Mouse (Mus musculus): ENCODE results near the gene Dcun1d4. TPM values are rescaled to one million over a fixed set of nuclear protein-coding genes. Genes with fewer than 3 reads are reported as not detected.

Dcun1d4 gene
- 53.0 and 59.4 TPM in 2 replicates for polyA plus RNA-seq (2015; fragmentation: Nextera tagmentation; extraction: Ambion mirVana)

DNA sequence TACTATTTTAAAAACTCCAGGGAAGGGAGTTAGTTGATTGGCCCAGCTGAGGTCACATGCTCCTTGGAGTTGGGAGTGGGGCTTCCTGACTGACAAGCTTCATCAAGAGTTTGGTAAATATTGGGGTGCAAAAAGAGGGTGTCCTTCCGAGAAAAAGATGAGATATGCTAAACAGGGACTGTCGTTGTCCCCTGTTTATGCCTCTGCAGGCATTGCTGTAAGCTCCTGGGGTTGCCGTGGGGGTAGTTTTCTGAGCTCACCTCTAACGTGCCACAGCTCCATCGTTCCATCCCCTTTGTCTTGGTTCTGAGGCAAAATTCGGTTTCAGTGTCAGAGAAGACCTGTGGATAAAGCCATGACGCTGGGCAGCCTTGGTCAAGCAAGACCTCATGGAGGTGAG, at the start of gene Dcun1d4:
TSS of gene Dcun1d4 (plus strand) at position 301 of the 400 bp plus-strand sequence.
- Histone ChIP-seq H3K27ac (no peak within 1 kb of the TSS), H3K27me3 (no peaks in the 10 kb centered on the region), H3K4me3 (no peak within 1 kb of the TSS), H3K9me3 (no peaks in the 10 kb centered on the region), H3K9ac (no peak within 1 kb of the TSS), H3K4me2 (no peak within 1 kb of the TSS), H3K36me3 (no peaks in the 10 kb centered on the region), H3K4me1 (replicated peaks) (peaks cover 13% of the 10 kb centered on the region)
- WGBS, result 81% methylated on average over 7 of the region's 7 CpGs
- no peak for ATAC-seq (ENCODE audit: low FRiP score)

- no peaks in the 10 kb centered on the region for H3K9me3 ChIP-seq
- peak overlapping the region; percentile 6; the same call in 1 of the 2 replicates for H3K4me2 ChIP-seq
- H3K4me3 ChIP-seq, result no peak overlapping the region
- 18% methylated on average over 14 of the region's 14 CpGs for WGBS
- H3K4me1 ChIP-seq (replicated peaks), result peaks cover 3% of the 10 kb centered on the region; the same call in 1 of the 2 replicates
- H3K9ac ChIP-seq, result peak overlapping the region; percentile 55; the same call in 1 of the 2 replicates
- ATAC-seq (ENCODE audit: low FRiP score), result peak; percentile 81
- no peaks in the 10 kb centered on the region for H3K27me3 ChIP-seq
- H3K36me3 ChIP-seq, result no peaks in the 10 kb centered on the region
- no peak overlapping the region for H3K27ac ChIP-seq
Observed at GRCm38 (mm10) chr5:73431581-73431980, 49.2 kb upstream of the Dcun1d4 start.

GRCm38 (mm10) chr5:73432805-73433204, 48.0 kb upstream of the Dcun1d4 start:
- no peaks in the 10 kb centered on the region for H3K36me3 ChIP-seq
- H3K9me3 ChIP-seq, result no peaks in the 10 kb centered on the region
- H3K27ac ChIP-seq, result no peak overlapping the region
- H3K4me1 ChIP-seq (replicated peaks), result peaks cover 4% of the 10 kb centered on the region; the same call in 1 of the 2 replicates
- no peak overlapping the region for H3K4me2 ChIP-seq
- H3K4me3 ChIP-seq, result no peak overlapping the region
- no peak for ATAC-seq (ENCODE audit: low FRiP score)
- no peaks in the 10 kb centered on the region for H3K27me3 ChIP-seq
- 89% methylated on average over 6 of the region's 6 CpGs for WGBS
- no peak overlapping the region for H3K9ac ChIP-seq

GRCm38 (mm10) chr5:73434764-73435163, 46.0 kb upstream of the Dcun1d4 start:
- Histone ChIP-seq H3K4me2 (no peak overlapping the region), H3K9me3 (no peaks in the 10 kb centered on the region), H3K36me3 (no peaks in the 10 kb centered on the region), H3K27ac (no peak overlapping the region), H3K4me1 (replicated peaks) (peaks cover 7% of the 10 kb centered on the region; the same call in 1 of the 2 replicates), H3K4me3 (no peak overlapping the region), H3K9ac (no peak overlapping the region), H3K27me3 (no peaks in the 10 kb centered on the region)
- no peak for ATAC-seq (ENCODE audit: low FRiP score)
- WGBS, result 78% methylated on average over 7 of the region's 7 CpGs

- H3K9ac ChIP-seq, result no peak overlapping the region
Observed at GRCm38 (mm10) chr5:73442176-73442575, 38.6 kb upstream of the Dcun1d4 start.

GRCm38 (mm10) chr5:73450276-73450675, 30.5 kb upstream of the Dcun1d4 start:
- H3K36me3 ChIP-seq, result no peaks in the 10 kb centered on the region
- WGBS, result 87% methylated on average over 1 of the region's 1 CpGs
- no peaks in the 10 kb centered on the region for H3K9me3 ChIP-seq
- no peaks in the 10 kb centered on the region for H3K27me3 ChIP-seq
- no peak for ATAC-seq (ENCODE audit: low FRiP score)
- H3K4me1 ChIP-seq (replicated peaks), result no peaks in the 10 kb centered on the region
- H3K27ac ChIP-seq, result no peak overlapping the region
- H3K9ac ChIP-seq, result no peak overlapping the region
- no peak overlapping the region for H3K4me3 ChIP-seq
- H3K4me2 ChIP-seq, result no peak overlapping the region

More at GRCm38 (mm10) chr5:73442176-73442575, 38.6 kb upstream of the Dcun1d4 start:
- WGBS, result 83% methylated on average over 9 of the region's 9 CpGs
- Histone ChIP-seq H3K4me1 (replicated peaks) (0 out of 2 replicates have a peak, but pooled peaks cover 6% of the 10 kb centered on the region), H3K36me3 (no peaks in the 10 kb centered on the region), H3K27ac (no peak overlapping the region), H3K4me2 (no peak overlapping the region), H3K9me3 (no peaks in the 10 kb centered on the region), H3K4me3 (no peak overlapping the region), H3K27me3 (no peaks in the 10 kb centered on the region)
- ATAC-seq (ENCODE audit: low FRiP score), result no peak

GRCm38 (mm10) chr5:73454502-73455306, 26.1 kb upstream of the Dcun1d4 start:
- Histone ChIP-seq H3K4me2 (no peak overlapping the region), H3K27ac (no peak overlapping the region), H3K9me3 (no peaks in the 10 kb centered on the region), H3K27me3 (no peaks in the 10 kb centered on the region), H3K9ac (no peak overlapping the region), H3K36me3 (no peaks in the 10 kb centered on the region), H3K4me3 (no peak overlapping the region), H3K4me1 (replicated peaks) (no peaks in the 10 kb centered on the region)
- 81% methylated on average over 2 of the region's 2 CpGs for WGBS
- ATAC-seq (ENCODE audit: low FRiP score), result no peak

- no peaks in the 10 kb centered on the region for H3K9me3 ChIP-seq
- ATAC-seq (ENCODE audit: low FRiP score), result no peak
- no peak overlapping the region for H3K9ac ChIP-seq
- no peak overlapping the region for H3K27ac ChIP-seq
- no peak overlapping the region for H3K4me3 ChIP-seq
- H3K36me3 ChIP-seq, result no peaks in the 10 kb centered on the region
- no peaks in the 10 kb centered on the region for H3K27me3 ChIP-seq
- H3K4me2 ChIP-seq, result no peak overlapping the region
- H3K4me1 ChIP-seq (replicated peaks), result no peaks in the 10 kb centered on the region
- WGBS, result 88% methylated on average over 5 of the region's 5 CpGs
Observed at GRCm38 (mm10) chr5:73455307-73455687, 25.5 kb upstream of the Dcun1d4 start.

- no peak overlapping the region for H3K4me2 ChIP-seq
- no peaks in the 10 kb centered on the region for H3K4me1 ChIP-seq (replicated peaks)
- WGBS, result 89% methylated on average over 16 of the region's 16 CpGs
Observed at GRCm38 (mm10) chr5:73468462-73469433, 12.1 kb upstream of the Dcun1d4 start.

DNA sequence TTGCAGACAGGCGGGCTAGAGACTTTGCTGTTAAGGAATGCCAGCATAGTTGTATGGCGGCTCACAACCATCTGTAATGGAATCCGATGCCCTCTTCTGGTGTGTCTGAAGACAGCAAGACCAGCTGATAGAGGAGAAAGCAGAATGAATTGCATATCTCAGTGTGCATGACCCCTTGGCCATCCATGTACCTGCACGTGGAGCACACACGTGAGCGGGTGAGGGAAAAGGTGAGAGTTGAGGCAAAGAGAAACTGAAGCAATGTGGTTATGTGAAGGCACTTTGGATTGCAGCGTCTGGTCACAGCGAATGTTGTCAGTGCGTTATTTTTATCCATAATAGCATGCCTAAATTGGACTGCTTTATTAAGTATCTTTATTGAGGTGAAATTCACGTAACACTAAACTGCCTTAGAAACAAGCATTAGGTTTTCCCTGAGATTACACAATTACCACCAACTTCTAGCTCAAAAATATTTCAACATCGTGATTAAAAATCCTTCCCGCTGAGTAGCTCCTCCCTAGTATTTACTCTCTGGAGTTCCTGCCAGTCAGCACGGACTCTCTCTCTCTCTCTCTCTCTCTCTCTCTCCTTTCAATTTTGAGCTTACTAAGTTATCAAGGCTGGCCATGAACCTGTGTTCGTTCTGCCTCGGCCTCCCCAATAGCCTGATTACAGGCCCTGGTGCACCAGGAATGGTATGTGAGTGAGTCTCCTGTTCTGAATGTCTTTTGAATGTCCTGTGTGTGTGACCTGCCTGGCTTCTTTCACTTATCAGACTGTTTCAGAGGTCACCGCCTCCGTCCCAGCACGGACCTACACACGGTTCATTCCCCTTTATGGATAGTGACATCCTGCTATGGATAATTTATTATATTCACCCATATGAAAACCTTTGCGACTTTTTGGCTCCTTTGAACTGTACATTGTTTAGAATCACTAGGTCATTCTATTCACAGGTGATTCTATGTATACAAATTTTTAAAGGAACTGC, 6.1 kb upstream of the Dcun1d4 start:
- 86% methylated on average over 20 of the region's 20 CpGs for WGBS
- Histone ChIP-seq H3K4me2 (no peak overlapping the region), H3K9me3 (no peaks in the 10 kb centered on the region), H3K4me1 (replicated peaks) (no peaks in the 10 kb centered on the region), H3K36me3 (no peaks in the 10 kb centered on the region), H3K27me3 (no peaks in the 10 kb centered on the region), H3K9ac (no peak overlapping the region), H3K27ac (no peak overlapping the region), H3K4me3 (no peak overlapping the region)
- ATAC-seq (ENCODE audit: low FRiP score), result no peak

More at GRCm38 (mm10) chr5:73468462-73469433, 12.1 kb upstream of the Dcun1d4 start:
- Histone ChIP-seq H3K9ac (no peak overlapping the region), H3K36me3 (no peaks in the 10 kb centered on the region), H3K27ac (no peak overlapping the region), H3K9me3 (no peaks in the 10 kb centered on the region), H3K4me3 (no peak overlapping the region), H3K27me3 (no peaks in the 10 kb centered on the region)
- no peak for ATAC-seq (ENCODE audit: low FRiP score)

DNA sequence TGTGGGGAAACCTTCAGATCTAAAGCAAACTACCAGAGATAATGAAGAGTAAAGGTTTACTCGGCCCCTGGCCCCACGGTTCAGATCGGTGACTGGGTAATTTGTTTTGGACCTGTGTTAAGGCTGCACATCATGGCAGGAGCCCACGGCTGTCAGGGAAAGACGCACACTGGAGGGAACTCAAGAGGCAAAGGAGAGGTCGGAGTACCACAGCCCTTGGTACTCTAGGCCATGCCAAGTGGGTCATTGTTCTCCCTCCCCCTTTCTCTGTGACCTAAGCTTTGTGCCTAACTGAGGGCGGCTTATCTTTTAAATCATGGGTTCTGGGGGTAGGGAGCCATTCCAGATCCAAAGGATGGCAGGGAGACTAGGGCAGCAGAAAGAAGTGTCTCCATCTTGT, 601 bp downstream of the Dcun1d4 start:
- 95% methylated on average over 7 of the region's 7 CpGs for WGBS
- Histone ChIP-seq H3K4me1 (replicated peaks) (peaks cover 16% of the 10 kb centered on the region), H3K27me3 (no peaks in the 10 kb centered on the region), H3K4me3 (no peak overlapping the region), H3K4me2 (no peak overlapping the region), H3K9me3 (no peaks in the 10 kb centered on the region), H3K27ac (no peak overlapping the region), H3K36me3 (no peaks in the 10 kb centered on the region), H3K9ac (no peak overlapping the region)
- ATAC-seq (ENCODE audit: low FRiP score), result no peak

Data from hindbrain, embryonic 13.5 days (tissue).